Mouse (Mus musculus) liver, embryonic 11.5 days (tissue): ENCODE results near the gene Gcnt7. TPM values are rescaled to one million over a fixed set of nuclear protein-coding genes. Genes with fewer than 3 reads are reported as not detected.

Source experiments
- ATAC-seq: fragments of 200-750 bp; cut with Nextera tagmentation; replicated peaks from 2 replicates; pipeline ENCODE4 v1.8.0; 2017; ENCODE audit warnings: moderate number of reproducible peaks, mild to moderate bottlenecking, moderate TSS enrichment, moderate library complexity; ENCODE audit not compliant: low FRiP score
- DNase-seq: peaks from one replicate; pipeline ENCODE4 v3.0.0-alpha.2; 2017; ENCODE audit warnings: low spot score
- H3K27ac ChIP-seq: fragments of 300-500 bp; sonication (generic); 2 replicates; pipeline ENCODE4 v1.5.1; 2014; ENCODE audit warnings: mild to moderate bottlenecking, low read depth, low read length, control low read depth
- H3K27me3 ChIP-seq: fragments of 300-500 bp; sonication (generic); replicated peaks from 2 replicates; pipeline ENCODE4 v1.6.1; 2014; ENCODE audit warnings: low read length, mixed read lengths; ENCODE audit not compliant: control insufficient read depth, insufficient read depth
- H3K36me3 ChIP-seq: fragments of 300-500 bp; sonication (generic); 2 replicates; pipeline ENCODE4 v1.6.1; 2014; ENCODE audit warnings: mild to moderate bottlenecking, low read length, moderate library complexity, mixed read lengths; ENCODE audit not compliant: control insufficient read depth, insufficient read depth
- H3K4me1 ChIP-seq: fragments of 300-500 bp; sonication (generic); replicated peaks from 2 replicates; pipeline ENCODE4 v1.6.1; 2014; ENCODE audit warnings: low read length, mixed read lengths; ENCODE audit not compliant: control insufficient read depth, insufficient read depth
- H3K4me2 ChIP-seq: fragments of 300-500 bp; sonication (generic); 2 replicates; pipeline ENCODE4 v1.6.1; 2014; ENCODE audit warnings: mild to moderate bottlenecking, control low read depth, moderate library complexity
- H3K4me3 ChIP-seq: fragments of 300-500 bp; sonication (generic); 2 replicates; pipeline ENCODE4 v1.5.1; 2014; ENCODE audit warnings: low read depth, low read length, control low read depth
- H3K9ac ChIP-seq: fragments of 300-500 bp; sonication (generic); 2 replicates; pipeline ENCODE4 v1.6.1; 2014; ENCODE audit warnings: low read depth, low read length, control low read depth
- H3K9me3 ChIP-seq: fragments of 300-500 bp; sonication (generic); 2 replicates; pipeline ENCODE4 v1.6.1; 2016; ENCODE audit warnings: low read length, inconsistent platforms, mixed read lengths; ENCODE audit not compliant: control insufficient read depth
- WGBS: fragments of 180-500 bp; shearing (Covaris S2); extraction: QIAGEN DNeasy Blood & Tissue Kit; methylation state at CpG from one replicate; pipeline ENCODE4 v1.1.7; 2014; 5-methylcytosine and 5-hydroxymethylcytosine counted together
- polyA plus RNA-seq: library from polyadenylated mRNA; unstranded; fragments of >200 nt; fragmentation: Nextera tagmentation; extraction: Ambion mirVana; gene quantifications from 2 replicates; pipeline ENCODE4 v1.2.1, GENCODE M21; 2014

Gcnt7 gene
- polyA plus RNA-seq, 1 experiment from 2014 or later = 1.2 TPM

DNA sequence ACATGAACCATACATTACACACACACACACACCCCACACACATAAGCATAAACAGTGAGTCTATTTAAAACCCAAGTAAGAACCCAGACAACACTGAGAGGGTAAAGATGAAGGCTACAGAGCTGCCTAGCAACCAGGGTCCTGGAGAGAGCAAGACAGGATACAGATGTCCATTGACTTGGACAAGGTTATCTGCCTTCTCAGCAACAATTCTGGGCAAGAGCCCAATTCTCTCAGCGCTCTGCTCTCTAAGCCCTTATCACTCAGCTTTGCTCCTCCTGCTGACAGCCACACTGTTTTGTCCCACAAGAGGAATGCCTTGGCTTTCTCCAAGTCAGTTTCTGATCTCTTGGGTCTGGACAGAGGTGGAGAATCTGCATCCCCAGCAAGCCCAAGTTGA, 27.8 kb downstream of the Gcnt7 start:
- no peak overlapping the region for H3K27ac ChIP-seq
- DNase-seq (no peak), ATAC-seq (peak; percentile 63)
- no peak overlapping the region for H3K4me2 ChIP-seq
- no peaks in the 10 kb centered on the region for H3K9me3 ChIP-seq
- H3K4me3 ChIP-seq = no peak overlapping the region
- H3K4me1 ChIP-seq = no peaks in the 10 kb centered on the region; the same call in 1 of the 2 replicates
- H3K9ac ChIP-seq = no peak overlapping the region
- H3K36me3 ChIP-seq = no peaks in the 10 kb centered on the region
- 52% methylated on average over 1 of the region's 1 CpGs for WGBS
- no peaks in the 10 kb centered on the region for H3K27me3 ChIP-seq

GRCm38 (mm10) chr2:172418208-172418607, 40.2 kb downstream of the Gcnt7 start:
- no peaks in the 10 kb centered on the region for H3K36me3 ChIP-seq
- no peak overlapping the region for H3K4me2 ChIP-seq
- 75% methylated on average over 5 of the region's 5 CpGs for WGBS
- ATAC-seq = no peak
- no peaks in the 10 kb centered on the region for H3K27me3 ChIP-seq
- H3K4me1 ChIP-seq = peaks cover 4% of the 10 kb centered on the region
- no peaks in the 10 kb centered on the region for H3K9me3 ChIP-seq
- no peak overlapping the region for H3K4me3 ChIP-seq
- no peak for DNase-seq
- H3K9ac ChIP-seq = no peak overlapping the region
- no peak overlapping the region for H3K27ac ChIP-seq

GRCm38 (mm10) chr2:172416876-172417275, 41.5 kb downstream of the Gcnt7 start:
- no peak overlapping the region for H3K27ac ChIP-seq
- H3K4me2 ChIP-seq = no peak overlapping the region
- no peaks in the 10 kb centered on the region for H3K36me3 ChIP-seq
- H3K4me3 ChIP-seq = no peak overlapping the region
- ATAC-seq (no peak), DNase-seq (no peak)
- WGBS = 90% methylated on average over 5 of the region's 5 CpGs
- H3K9me3 ChIP-seq = no peaks in the 10 kb centered on the region
- no peak overlapping the region for H3K9ac ChIP-seq
- peaks cover 10% of the 10 kb centered on the region for H3K4me1 ChIP-seq
- no peaks in the 10 kb centered on the region for H3K27me3 ChIP-seq

DNA sequence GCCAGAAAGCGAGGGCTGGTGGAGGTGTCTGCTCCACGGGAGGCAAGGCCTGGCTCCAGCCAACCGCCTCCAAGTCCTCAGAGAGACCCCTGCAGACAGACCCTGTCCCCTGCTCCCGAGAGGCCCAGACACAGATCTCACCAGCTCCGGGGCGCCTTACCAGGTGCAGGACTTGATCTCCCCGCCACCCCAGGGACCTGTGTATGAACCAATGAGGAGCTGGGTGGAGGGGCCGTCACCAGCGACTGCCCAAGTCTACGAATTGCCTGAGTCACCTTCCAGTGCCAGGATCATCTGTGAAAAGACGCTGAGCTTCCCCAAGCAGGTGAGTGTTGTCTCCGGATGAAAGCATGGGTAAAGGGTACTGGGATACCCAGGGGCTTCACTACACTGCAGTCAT, 42.2 kb downstream of the Gcnt7 start:
- H3K36me3 ChIP-seq = no peaks in the 10 kb centered on the region
- no peak overlapping the region for H3K4me3 ChIP-seq
- no peak overlapping the region for H3K4me2 ChIP-seq
- no peak for ATAC-seq
- no peak for DNase-seq
- H3K9me3 ChIP-seq = no peaks in the 10 kb centered on the region
- H3K4me1 ChIP-seq = peaks cover 10% of the 10 kb centered on the region
- H3K27me3 ChIP-seq = no peaks in the 10 kb centered on the region
- 64% methylated on average over 12 of the region's 12 CpGs for WGBS
- H3K27ac ChIP-seq = no peak overlapping the region
- no peak overlapping the region for H3K9ac ChIP-seq

- Histone ChIP-seq H3K27ac (no peak overlapping the region), H3K9ac (no peak overlapping the region), H3K4me3 (no peak overlapping the region), H3K36me3 (no peaks in the 10 kb centered on the region), H3K4me2 (no peak overlapping the region), H3K27me3 (no peaks in the 10 kb centered on the region), H3K4me1 (peaks cover 10% of the 10 kb centered on the region), H3K9me3 (no peaks in the 10 kb centered on the region)
- DNase-seq (no peak), ATAC-seq (no peak)
- whole genome bisulfite sequencing = 47% methylated on average over 5 of the region's 5 CpGs
Observed at GRCm38 (mm10) chr2:172413894-172414293, 44.5 kb downstream of the Gcnt7 start.

DNA sequence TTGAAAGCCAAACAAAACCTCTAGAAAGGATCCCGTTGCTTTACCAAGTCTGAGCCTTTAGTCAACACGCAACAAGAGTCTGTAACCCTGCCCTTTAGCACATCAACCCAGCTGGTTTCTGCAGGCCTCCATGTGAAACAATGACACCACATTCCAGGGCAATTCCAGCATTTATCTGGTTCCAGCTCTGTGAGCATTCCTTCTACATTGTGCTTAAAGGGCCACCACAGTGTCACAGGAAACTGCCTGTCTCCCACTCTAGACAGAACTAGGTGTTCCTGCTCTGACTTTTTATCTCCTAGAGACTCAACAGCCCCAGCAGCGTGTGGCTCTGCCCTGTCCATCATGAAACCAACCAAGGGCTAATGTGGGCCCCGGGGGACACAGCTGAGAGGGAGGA, 45.1 kb downstream of the Gcnt7 start:
- WGBS = 23% methylated on average over 4 of the region's 4 CpGs

GRCm38 (mm10) chr2:172412454-172412853, 45.9 kb downstream of the Gcnt7 start:
- peak; percentile 68 for ATAC-seq
- no peak overlapping the region for H3K27ac ChIP-seq

More for the DNA sequence above, 45.1 kb downstream of the Gcnt7 start:
- Histone ChIP-seq H3K4me3 (no peak overlapping the region), H3K27me3 (no peaks in the 10 kb centered on the region), H3K9me3 (no peaks in the 10 kb centered on the region), H3K4me2 (no peak overlapping the region), H3K4me1 (peaks cover 10% of the 10 kb centered on the region), H3K36me3 (no peaks in the 10 kb centered on the region), H3K27ac (peak overlapping the region; percentile 17; the same call in 1 of the 2 replicates), H3K9ac (no peak overlapping the region)
- peak; percentile 35; the same call in 1 of the 2 replicates for ATAC-seq
- no peak for DNase-seq

GRCm38 (mm10) chr2:172411091-172411490, 47.3 kb downstream of the Gcnt7 start:
- peaks cover 10% of the 10 kb centered on the region for H3K4me1 ChIP-seq
- H3K27ac ChIP-seq = no peak overlapping the region
- H3K9me3 ChIP-seq = no peaks in the 10 kb centered on the region
- no peak for DNase-seq
- H3K4me2 ChIP-seq = no peak overlapping the region
- no peaks in the 10 kb centered on the region for H3K27me3 ChIP-seq
- 78% methylated on average over 11 of the region's 11 CpGs for WGBS
- ATAC-seq = no peak
- no peaks in the 10 kb centered on the region for H3K36me3 ChIP-seq
- no peak overlapping the region for H3K4me3 ChIP-seq
- H3K9ac ChIP-seq = no peak overlapping the region

More at GRCm38 (mm10) chr2:172412454-172412853, 45.9 kb downstream of the Gcnt7 start:
- Histone ChIP-seq H3K9me3 (no peaks in the 10 kb centered on the region), H3K27me3 (no peaks in the 10 kb centered on the region), H3K4me1 (peaks cover 10% of the 10 kb centered on the region), H3K4me2 (peak overlapping the region; percentile 30; the same call in 1 of the 2 replicates), H3K9ac (no peak overlapping the region), H3K36me3 (no peaks in the 10 kb centered on the region), H3K4me3 (no peak overlapping the region)
- DNase-seq = peak; percentile 53
- WGBS = 14% methylated on average over 9 of the region's 9 CpGs

GRCm38 (mm10) chr2:172410686-172411085, 47.7 kb downstream of the Gcnt7 start:
- no peaks in the 10 kb centered on the region for H3K36me3 ChIP-seq
- 64% methylated on average over 2 of the region's 2 CpGs for WGBS
- no peaks in the 10 kb centered on the region for H3K9me3 ChIP-seq
- H3K9ac ChIP-seq = no peak overlapping the region
- peaks cover 10% of the 10 kb centered on the region for H3K4me1 ChIP-seq
- no peak overlapping the region for H3K27ac ChIP-seq
- no peaks in the 10 kb centered on the region for H3K27me3 ChIP-seq
- no peak for ATAC-seq
- H3K4me2 ChIP-seq = no peak overlapping the region
- no peak for DNase-seq
- no peak overlapping the region for H3K4me3 ChIP-seq
